Mouse (Mus musculus): ENCODE results near the gene Olfr906. TPM values are rescaled to one million over a fixed set of nuclear protein-coding genes. Genes with fewer than 3 reads are reported as not detected.

Gene Olfr906
- polyA plus RNA-seq (2015; fragmentation: Nextera tagmentation; extraction: Ambion mirVana): not detected in 2 replicates

- DNase-seq (ENCODE audit: low spot score): no peak
Observed at GRCm38 (mm10) chr9:38486785-38487184, at the start of gene Olfr906. Gene Olfr906 (plus strand): TSS chr9:38487085.

- no peak for DNase-seq (ENCODE audit: low spot score)
Observed at GRCm38 (mm10) chr9:38447352-38447751, 39.5 kb upstream of the Olfr906 start, which contains the start of gene Olfr902. Gene Olfr902 (plus strand): TSS chr9:38447652.

GRCm38 (mm10) chr9:38462844-38463243, 24.0 kb upstream of the Olfr906 start, which contains the start of gene Olfr904:
Gene Olfr904 (plus strand): TSS chr9:38463144.
- DNase-seq (ENCODE audit: low spot score): no peak

GRCm38 (mm10) chr9:38470807-38471206, 16.1 kb upstream of the Olfr906 start, which contains the start of gene Olfr905:
Gene Olfr905 (plus strand): TSS chr9:38471107.
- DNase-seq (ENCODE audit: low spot score): no peak

- no peak for DNase-seq (ENCODE audit: low spot score)
Observed at GRCm38 (mm10) chr9:38495501-38495900, 8.6 kb downstream of the Olfr906 start, which contains the start of gene Olfr907. Gene Olfr907 (plus strand): TSS chr9:38495801.

- DNase-seq (ENCODE audit: low spot score): no peak
Observed at GRCm38 (mm10) chr9:38512353-38512752, 25.5 kb downstream of the Olfr906 start.

- DNase-seq (ENCODE audit: low spot score): no peak
Observed at GRCm38 (mm10) chr9:38521280-38521679, 34.4 kb downstream of the Olfr906 start, which contains the start of gene Olfr911-ps1. Gene Olfr911-ps1 (plus strand): TSS chr9:38521580.

GRCm38 (mm10) chr9:38537549-38537948, 50.7 kb downstream of the Olfr906 start, which contains the start of gene Olfr910:
Gene Olfr910 (plus strand): TSS chr9:38537849.
- no peak for DNase-seq (ENCODE audit: low spot score)

Other genes starting within 250 kb of the Olfr906 start
- not detected in 2 replicates for gene Olfr143, start 234.3 kb upstream of the Olfr906 start, polyA plus RNA-seq (2015; fragmentation: Nextera tagmentation; extraction: Ambion mirVana)
- gene Olfr895, start 219.2 kb upstream of the Olfr906 start, polyA plus RNA-seq (2015; fragmentation: Nextera tagmentation; extraction: Ambion mirVana): not detected in 2 replicates
- not detected in 2 replicates for gene Olfr896-ps1, start 196.0 kb upstream of the Olfr906 start, polyA plus RNA-seq (2015; fragmentation: Nextera tagmentation; extraction: Ambion mirVana)
- not detected in 2 replicates for gene Olfr25, start 158.0 kb upstream of the Olfr906 start, polyA plus RNA-seq (2015; fragmentation: Nextera tagmentation; extraction: Ambion mirVana)
- not detected in 2 replicates for gene Olfr898, start 138.7 kb upstream of the Olfr906 start, polyA plus RNA-seq (2015; fragmentation: Nextera tagmentation; extraction: Ambion mirVana)
- gene Olfr250, start 120.2 kb upstream of the Olfr906 start, polyA plus RNA-seq (2015; fragmentation: Nextera tagmentation; extraction: Ambion mirVana): not detected in 2 replicates
- not detected in 2 replicates for gene Olfr251, start 110.0 kb upstream of the Olfr906 start, polyA plus RNA-seq (2015; fragmentation: Nextera tagmentation; extraction: Ambion mirVana)
- gene Olfr147, start 85.4 kb upstream of the Olfr906 start, polyA plus RNA-seq (2015; fragmentation: Nextera tagmentation; extraction: Ambion mirVana): not detected in 2 replicates
- not detected in 2 replicates for gene Olfr901, start 57.6 kb upstream of the Olfr906 start, polyA plus RNA-seq (2015; fragmentation: Nextera tagmentation; extraction: Ambion mirVana)
- gene Olfr902, start 39.4 kb upstream of the Olfr906 start, polyA plus RNA-seq (2015; fragmentation: Nextera tagmentation; extraction: Ambion mirVana): not detected in 2 replicates
- not detected in 2 replicates for gene Olfr904, start 23.9 kb upstream of the Olfr906 start, polyA plus RNA-seq (2015; fragmentation: Nextera tagmentation; extraction: Ambion mirVana)
- gene Olfr905, start 16.0 kb upstream of the Olfr906 start, polyA plus RNA-seq (2015; fragmentation: Nextera tagmentation; extraction: Ambion mirVana): not detected in 2 replicates
- not detected in 2 replicates for gene Olfr907, start 8.7 kb downstream of the Olfr906 start, polyA plus RNA-seq (2015; fragmentation: Nextera tagmentation; extraction: Ambion mirVana)
- gene Olfr911-ps1, start 34.5 kb downstream of the Olfr906 start, polyA plus RNA-seq (2015; fragmentation: Nextera tagmentation; extraction: Ambion mirVana): not detected in 2 replicates
- not detected in 2 replicates for gene Olfr910, start 50.8 kb downstream of the Olfr906 start, polyA plus RNA-seq (2015; fragmentation: Nextera tagmentation; extraction: Ambion mirVana)
- not detected in 2 replicates for gene Olfr912, start 93.1 kb downstream of the Olfr906 start, polyA plus RNA-seq (2015; fragmentation: Nextera tagmentation; extraction: Ambion mirVana)
- gene Olfr913, start 105.7 kb downstream of the Olfr906 start, polyA plus RNA-seq (2015; fragmentation: Nextera tagmentation; extraction: Ambion mirVana): not detected in 2 replicates
- not detected in 2 replicates for gene Olfr914, start 118.0 kb downstream of the Olfr906 start, polyA plus RNA-seq (2015; fragmentation: Nextera tagmentation; extraction: Ambion mirVana)
- gene Olfr916, start 172.8 kb downstream of the Olfr906 start, polyA plus RNA-seq (2015; fragmentation: Nextera tagmentation; extraction: Ambion mirVana): not detected in 2 replicates
- not detected in 2 replicates for gene Olfr917, start 178.8 kb downstream of the Olfr906 start, polyA plus RNA-seq (2015; fragmentation: Nextera tagmentation; extraction: Ambion mirVana)
- gene Olfr918, start 187.5 kb downstream of the Olfr906 start, polyA plus RNA-seq (2015; fragmentation: Nextera tagmentation; extraction: Ambion mirVana): not detected in 2 replicates
- not detected in 2 replicates for gene Olfr919, start 216.6 kb downstream of the Olfr906 start, polyA plus RNA-seq (2015; fragmentation: Nextera tagmentation; extraction: Ambion mirVana)
- gene Vwa5a, start 231.2 kb downstream of the Olfr906 start, polyA plus RNA-seq (2015; fragmentation: Nextera tagmentation; extraction: Ambion mirVana): 33.5 and 37.6 TPM in 2 replicates